Mouse (Mus musculus) frontal cortex, postnatal 25 days (tissue): ENCODE measurements around the gene Gm49403.
"Not testable (repeated sequence)": the region's sequence is repeated elsewhere in the genome, so short reads cannot be mapped to it uniquely, and the experiment has no call there.

Source experiments
- DNase-seq, 2 experiments: peaks; one replicate each; pipeline ENCODE4 v3.0.0; 2022; ENCODE audit warnings: low spot score in 2 of 2

Gm49403 gene

DNA sequence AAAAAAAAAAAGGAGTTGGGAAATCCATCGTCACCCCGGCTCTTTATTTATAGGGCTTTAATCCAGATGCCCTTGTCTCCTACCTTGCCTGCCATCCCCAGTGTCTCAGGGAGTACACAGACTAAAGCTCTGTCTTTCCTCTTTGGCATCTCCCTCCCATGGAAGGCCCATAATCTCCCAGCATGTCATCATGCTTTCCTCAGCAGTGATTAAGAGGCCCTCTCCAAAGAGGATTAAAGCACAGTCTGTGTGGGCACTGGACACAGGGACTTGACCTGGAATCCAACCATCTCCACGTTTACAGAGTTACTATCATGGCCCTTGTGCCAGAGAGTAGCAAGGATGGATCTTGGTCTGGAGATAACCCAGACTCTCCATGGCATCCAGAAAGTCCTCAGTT lies at the start of gene Gm49403, which contains the start of gene Lbhd1:
Gene Gm49403, plus strand, starts transcription at position 315 of the 400 bp plus-strand sequence.
Gene Lbhd1, plus strand, starts transcription at position 117 of the 400 bp plus-strand sequence.
- DNase-seq = no peak

- not testable (repeated sequence) for DNase-seq
Observed at GRCm38 (mm10) chr19:8836327-8836726, 47.4 kb upstream of the Gm49403 start.

DNA sequence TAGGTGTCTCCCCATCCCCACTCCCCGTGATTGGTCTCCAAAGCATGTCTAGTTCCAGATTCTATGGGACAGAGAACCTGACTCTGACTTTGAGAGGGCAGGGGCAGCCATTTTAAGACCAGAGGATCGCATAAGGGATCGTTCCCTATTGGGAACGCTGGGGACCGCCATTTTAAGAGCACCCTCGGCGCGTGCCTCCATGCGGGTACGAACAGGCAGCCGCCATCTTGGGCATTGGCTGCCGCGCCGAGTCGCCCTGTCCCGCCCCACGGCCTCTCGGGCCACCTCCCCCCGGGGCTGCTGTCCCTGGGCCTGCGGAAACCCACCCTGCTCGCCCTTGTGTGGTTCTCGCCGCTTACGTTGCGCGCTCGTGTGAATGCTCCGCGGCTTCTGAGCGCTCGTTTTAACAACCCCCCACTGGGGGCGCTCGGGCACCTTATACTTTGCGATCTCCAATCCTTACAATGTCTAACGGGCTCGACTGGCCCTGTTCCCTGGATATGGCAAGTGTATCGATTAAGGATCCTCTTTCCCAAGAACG lies 46.4 kb upstream of the Gm49403 start, which contains the start of gene Bscl2:
Gene Bscl2, plus strand, starts transcription at position 217 of the 541 bp plus-strand sequence.
- peak; percentile 82 to 84 for DNase-seq

- DNase-seq = no peak
Observed at GRCm38 (mm10) chr19:8838041-8838730, 45.5 kb upstream of the Gm49403 start.

GRCm38 (mm10) chr19:8839103-8839907 lies 44.4 kb upstream of the Gm49403 start, which contains the start of gene Gng3:
Gng3 (minus strand) TSS chr19:8839194.
- DNase-seq = peak; percentile 81 to 82

DNA sequence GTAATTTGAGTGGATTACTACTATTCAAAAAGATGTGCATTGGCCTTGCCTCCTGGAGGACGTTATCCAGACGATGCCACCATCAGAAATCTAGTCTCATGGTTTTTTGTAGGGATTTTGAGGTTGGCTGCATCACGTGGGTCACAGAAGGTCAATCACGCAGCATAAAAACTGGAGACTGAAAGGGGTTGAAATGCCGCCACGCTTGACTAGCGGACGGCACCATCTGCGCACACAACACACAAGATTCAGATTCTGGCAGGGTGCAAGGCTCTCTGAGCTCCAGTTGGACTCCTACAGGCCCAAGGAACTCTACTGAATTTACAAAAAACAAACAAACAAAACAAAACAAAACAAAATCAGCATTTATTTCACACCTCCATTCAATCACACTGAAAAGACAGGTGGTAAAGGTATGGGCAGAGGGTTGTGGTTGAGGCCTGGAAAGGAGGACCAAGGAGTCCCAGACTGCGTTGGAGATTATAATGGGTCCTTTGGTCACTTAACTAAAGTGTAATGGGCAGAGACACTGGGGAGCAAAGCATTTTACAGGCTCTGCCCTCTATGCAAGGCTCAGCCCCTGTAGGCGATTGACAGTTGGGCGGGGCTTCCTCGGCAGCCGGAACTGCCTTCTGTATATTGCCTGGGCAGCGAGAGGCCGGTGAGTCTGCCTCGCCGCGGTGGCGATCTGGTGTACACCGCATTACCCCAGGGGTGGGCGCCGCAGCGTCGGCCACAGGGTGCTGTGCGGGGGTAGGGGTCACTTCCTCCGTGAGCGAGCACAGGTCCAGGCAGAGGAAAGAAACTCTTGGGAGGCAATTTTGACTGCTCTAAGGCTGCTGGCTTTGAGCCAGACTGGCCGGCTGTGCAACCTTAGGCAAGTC lies 43.6 kb upstream of the Gm49403 start:
- DNase-seq = no peak

- no peak for DNase-seq
Observed at GRCm38 (mm10) chr19:8841012-8841411, 42.7 kb upstream of the Gm49403 start.

GRCm38 (mm10) chr19:8842961-8843360 lies 40.8 kb upstream of the Gm49403 start:
- DNase-seq = no peak

- DNase-seq = peak; percentile 68 to 81
Observed at GRCm38 (mm10) chr19:8844371-8845129, 39.2 kb upstream of the Gm49403 start.

GRCm38 (mm10) chr19:8848356-8848755 lies 35.4 kb upstream of the Gm49403 start:
- no peak for DNase-seq

DNA sequence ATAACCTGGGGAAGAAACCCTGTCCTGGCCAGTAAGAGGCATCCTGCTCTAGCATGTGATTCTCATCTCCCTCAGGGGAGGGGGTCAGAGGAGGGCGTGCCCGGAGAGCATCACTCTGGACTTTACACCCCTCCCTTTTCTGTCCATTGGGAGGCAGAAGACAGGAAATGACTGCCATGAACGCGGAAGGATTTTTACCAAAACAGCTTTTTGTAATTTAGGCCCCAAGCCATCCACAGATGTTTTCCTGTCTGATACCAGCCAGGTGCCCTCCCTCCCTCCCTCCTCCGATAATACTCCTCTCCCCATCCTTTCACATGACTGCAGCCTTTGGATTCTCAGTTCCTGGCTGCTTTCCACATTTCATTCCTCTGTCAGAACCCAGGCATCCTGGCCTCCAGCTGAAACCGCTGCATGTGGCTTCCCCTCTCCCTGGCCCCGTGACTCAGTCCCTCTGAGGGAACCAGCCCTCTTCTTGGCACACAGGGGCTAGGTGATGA lies 33.3 kb upstream of the Gm49403 start, which contains the start of gene Lrrn4cl:
Gene Lrrn4cl, plus strand, starts transcription at position 367 of the 500 bp plus-strand sequence.
- no peak for DNase-seq

DNA sequence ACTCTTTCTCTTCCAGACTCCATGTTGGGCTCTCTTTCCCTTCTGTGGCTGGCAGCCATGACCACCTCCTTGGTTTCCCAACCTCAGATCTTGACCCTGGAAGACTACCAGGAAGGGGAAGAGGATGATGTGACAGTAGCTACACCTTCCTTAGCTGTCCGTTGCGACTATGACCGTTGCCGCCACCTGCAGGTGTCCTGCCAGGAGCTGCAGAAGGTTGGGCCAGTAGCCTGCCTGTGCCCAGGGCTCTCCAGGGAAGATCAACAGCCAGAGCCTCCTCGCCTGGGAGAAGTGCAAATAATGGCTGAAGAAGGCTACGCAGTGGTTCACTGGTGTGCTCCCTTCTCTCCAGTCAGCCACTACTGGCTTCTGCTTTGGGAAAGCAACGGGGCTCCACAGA lies 32.1 kb upstream of the Gm49403 start:
- no peak for DNase-seq

DNA sequence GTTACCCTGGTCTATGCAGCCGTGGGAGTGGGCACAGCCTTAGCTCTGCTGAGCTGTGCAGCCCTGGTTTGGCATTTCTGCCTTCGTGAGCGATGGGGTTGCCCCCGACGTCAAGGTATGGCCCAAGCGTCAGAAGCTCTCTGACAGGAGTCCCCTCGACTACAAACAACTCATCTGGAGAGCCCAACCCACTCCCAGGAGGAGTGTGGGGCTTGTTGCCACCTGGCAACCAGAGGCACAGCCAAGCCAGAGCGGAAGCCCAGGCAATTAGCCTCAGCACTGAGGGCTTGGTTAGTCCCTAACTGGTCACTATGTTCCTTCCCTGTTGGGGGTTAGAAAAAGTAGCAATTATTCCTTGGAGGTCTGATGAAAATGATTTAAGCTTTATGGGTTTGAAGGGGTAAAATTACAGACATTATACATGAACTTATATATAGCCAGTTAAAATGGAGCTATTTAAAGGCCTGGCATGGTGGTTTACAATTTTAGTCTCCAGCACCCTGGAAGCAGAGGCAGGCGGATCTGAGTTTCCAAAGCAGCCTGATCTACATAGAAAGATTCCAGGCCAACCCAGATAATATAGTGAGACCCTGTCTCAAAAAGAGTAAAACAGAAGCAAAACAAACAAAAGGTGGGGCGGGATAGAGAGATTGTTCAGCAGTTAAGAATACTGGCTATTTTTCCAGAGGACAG lies 31.3 kb upstream of the Gm49403 start:
- DNase-seq = no peak

DNA sequence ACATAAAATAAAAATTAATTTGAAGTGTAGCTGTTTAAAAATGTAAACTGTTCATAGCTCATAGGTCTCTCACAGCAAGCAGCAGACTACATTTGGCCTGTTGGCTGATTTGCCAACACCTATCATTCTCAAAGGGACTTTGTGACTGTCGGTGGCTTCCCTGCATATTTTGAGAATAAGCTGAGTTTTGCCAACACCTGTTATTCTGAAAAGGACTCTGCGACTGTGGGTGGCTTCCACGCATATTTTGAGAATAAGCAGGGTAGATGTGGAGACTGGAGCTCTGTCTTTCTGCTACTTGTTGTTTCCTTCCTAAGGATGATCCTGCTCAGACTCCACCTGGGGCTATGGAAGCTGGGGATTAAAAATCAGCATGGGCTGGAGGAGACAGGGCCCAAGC lies 30.6 kb upstream of the Gm49403 start:
- no peak for DNase-seq

DNA sequence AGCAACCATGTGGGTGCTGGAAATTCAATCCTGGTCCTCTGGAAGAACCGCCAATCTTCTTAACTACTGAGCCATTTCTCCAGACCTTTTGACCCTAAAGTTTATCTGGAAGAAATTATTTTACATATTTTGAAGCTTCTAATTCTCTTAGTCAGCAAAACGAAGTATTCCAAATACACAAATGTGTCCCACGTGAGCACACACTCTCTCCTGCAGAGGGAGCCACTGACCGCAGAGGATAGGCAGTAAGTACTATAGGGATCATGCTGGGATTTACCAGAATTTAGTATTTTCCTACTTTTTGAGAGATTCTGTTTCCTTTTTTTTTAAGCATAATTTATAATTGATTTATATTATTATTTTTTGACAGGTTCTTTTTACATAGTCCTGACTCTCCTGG lies 26.0 kb upstream of the Gm49403 start:
- DNase-seq = no peak

DNA sequence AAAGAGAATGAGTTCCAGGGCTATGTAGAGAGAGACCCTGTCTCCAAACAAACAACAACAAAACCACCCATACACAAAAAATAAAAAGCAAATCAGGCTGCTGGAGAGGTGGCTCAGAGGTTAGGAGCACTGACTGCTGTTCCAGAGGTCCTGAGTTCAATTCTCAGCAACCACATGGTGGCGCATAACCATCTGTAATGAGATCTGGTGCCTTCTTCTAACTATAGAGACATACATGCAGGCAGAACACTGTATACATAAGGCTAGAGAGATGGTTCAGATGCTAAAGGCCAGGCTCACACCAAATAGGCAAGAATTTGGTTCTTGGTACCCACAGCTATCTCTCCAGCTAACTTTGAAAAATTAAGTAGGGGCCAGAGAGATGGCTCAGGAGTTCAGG lies 24.7 kb upstream of the Gm49403 start:
- DNase-seq = no peak

GRCm38 (mm10) chr19:8864265-8864664 lies 19.5 kb upstream of the Gm49403 start:
- DNase-seq = no peak

GRCm38 (mm10) chr19:8870381-8870780 lies 13.3 kb upstream of the Gm49403 start:
- not testable (repeated sequence) for DNase-seq

GRCm38 (mm10) chr19:8870838-8871237 lies 12.9 kb upstream of the Gm49403 start:
- DNase-seq = no peak
